Mouse (Mus musculus) heart, postnatal 0 days (tissue): ENCODE measurements at regions not wholly inside any gene's neighbourhood (a gene's known extent, or its start where the extent isn't known, plus 50 kb on each side); places are given as distances from the start of the nearest gene placed in this dataset.

ENCODE experiments used
- ATAC-seq: fragments of 200-750 bp; cut with Nextera tagmentation; 2 replicates; pipeline ENCODE4 v1.8.0; 2017; ENCODE audit warnings: low read depth, moderate number of reproducible peaks, moderate library complexity; ENCODE audit not compliant: insufficient read depth
- DNase-seq: peaks from one replicate; pipeline ENCODE4 v3.0.0-alpha.2; 2016; ENCODE audit warnings: low spot score
- H3K27ac ChIP-seq: fragments of 300-500 bp; sonication (generic); 2 replicates; pipeline ENCODE4 v1.5.1; 2014; ENCODE audit warnings: low read depth, mild to moderate bottlenecking
- H3K27me3 ChIP-seq: fragments of 300-500 bp; sonication (generic); 2 replicates; pipeline ENCODE4 v1.6.1; 2014; ENCODE audit warnings: low read length, mixed read lengths; ENCODE audit not compliant: control insufficient read depth, insufficient read depth
- H3K36me3 ChIP-seq: fragments of 300-500 bp; sonication (generic); replicated peaks from 2 replicates; pipeline ENCODE4 v1.6.1; 2014; ENCODE audit warnings: low read length, mixed read lengths; ENCODE audit not compliant: control insufficient read depth, insufficient read depth
- H3K4me1 ChIP-seq: fragments of 300-500 bp; sonication (generic); 2 replicates; pipeline ENCODE4 v1.6.1; 2014; ENCODE audit warnings: antibody characterized with exemption; ENCODE audit not compliant: control insufficient read depth, insufficient read depth
- H3K4me2 ChIP-seq: fragments of 300-500 bp; sonication (generic); 2 replicates; pipeline ENCODE4 v1.6.1; 2014; ENCODE audit warnings: low read depth, mild to moderate bottlenecking, low read length, moderate library complexity
- H3K4me3 ChIP-seq: fragments of 300-500 bp; sonication (generic); 2 replicates; pipeline ENCODE4 v1.5.1; 2014; ENCODE audit warnings: low read depth, low read length
- H3K9ac ChIP-seq: fragments of 300-500 bp; sonication (generic); replicated peaks from 2 replicates; pipeline ENCODE4 v1.6.1; 2014; ENCODE audit warnings: low read depth, low read length, mixed read lengths
- H3K9me3 ChIP-seq: fragments of 300-500 bp; sonication (generic); replicated peaks from 2 replicates; pipeline ENCODE4 v1.6.1; 2016; ENCODE audit warnings: low read length; ENCODE audit not compliant: control insufficient read depth
- CTCF ChIP-seq: IDR thresholded peaks from 2 replicates; pipeline ENCODE4 v1.5.1; 2016; ENCODE audit warnings: antibody characterized with exemption, control low read depth, low read depth
- EP300 ChIP-seq: IDR thresholded peaks from 2 replicates; pipeline ENCODE4 v1.6.1; 2016; ENCODE audit warnings: antibody characterized with exemption, low read depth
- WGBS: fragments of 180-500 bp; shearing (Covaris S2); extraction: QIAGEN DNeasy Blood & Tissue Kit; methylation state at CpG from one replicate; pipeline ENCODE4 v1.1.7; 2014; 5-methylcytosine and 5-hydroxymethylcytosine counted together

- Histone ChIP-seq H3K4me3 (no peak overlapping the region), H3K9me3 (no peaks in the 10 kb centered on the region), H3K9ac (no peak overlapping the region), H3K27ac (no peak overlapping the region), H3K36me3 (no peaks in the 10 kb centered on the region), H3K4me2 (no peak overlapping the region), H3K27me3 (no peaks in the 10 kb centered on the region), H3K4me1 (no peaks in the 10 kb centered on the region)
- DNase-seq = no peak
- ATAC-seq = no peak
- no peak for TF ChIP-seq CTCF
- no peak for TF ChIP-seq EP300
Observed at GRCm38 (mm10) chr3:53981585-53981984, 118.0 kb upstream of the Ufm1 start.

- Histone ChIP-seq H3K27me3 (no peaks in the 10 kb centered on the region), H3K27ac (no peak overlapping the region), H3K9me3 (no peaks in the 10 kb centered on the region), H3K9ac (no peak overlapping the region), H3K36me3 (no peaks in the 10 kb centered on the region), H3K4me3 (no peak overlapping the region), H3K4me2 (no peak overlapping the region), H3K4me1 (no peaks in the 10 kb centered on the region)
- ATAC-seq = no peak
- 74% methylated on average over 5 of the region's 5 CpGs for WGBS
- TF ChIP-seq CTCF = no peak
- no peak for TF ChIP-seq EP300
- DNase-seq = no peak
Observed at GRCm38 (mm10) chr3:53977379-53978080, 113.9 kb upstream of the Ufm1 start.

- ATAC-seq (no peak), DNase-seq (no peak)
- Histone ChIP-seq H3K36me3 (no peaks in the 10 kb centered on the region), H3K4me1 (no peaks in the 10 kb centered on the region), H3K27me3 (no peaks in the 10 kb centered on the region), H3K9ac (no peak overlapping the region), H3K4me3 (no peak overlapping the region), H3K27ac (no peak overlapping the region), H3K4me2 (no peak overlapping the region), H3K9me3 (no peaks in the 10 kb centered on the region)
- TF ChIP-seq EP300 (no peak), CTCF (no peak)
- 37% methylated on average over 10 of the region's 10 CpGs for WGBS
Observed at GRCm38 (mm10) chr3:53974905-53975551, 111.4 kb upstream of the Ufm1 start.

GRCm38 (mm10) chr3:53969000-53969641, 105.5 kb upstream of the Ufm1 start:
- ATAC-seq (no peak), DNase-seq (no peak)
- TF ChIP-seq CTCF (no peak), EP300 (no peak)
- no peaks in the 10 kb centered on the region for H3K27me3 ChIP-seq
- H3K27ac ChIP-seq = no peak overlapping the region
- no peak overlapping the region for H3K4me3 ChIP-seq
- 60% methylated on average over 5 of the region's 5 CpGs for WGBS
- no peaks in the 10 kb centered on the region for H3K9me3 ChIP-seq
- no peaks in the 10 kb centered on the region for H3K36me3 ChIP-seq
- H3K9ac ChIP-seq = no peak overlapping the region
- no peaks in the 10 kb centered on the region for H3K4me1 ChIP-seq
- H3K4me2 ChIP-seq = no peak overlapping the region

- Histone ChIP-seq H3K9ac (no peak overlapping the region), H3K27ac (no peak overlapping the region), H3K36me3 (no peaks in the 10 kb centered on the region), H3K27me3 (no peaks in the 10 kb centered on the region), H3K9me3 (no peaks in the 10 kb centered on the region), H3K4me1 (no peaks in the 10 kb centered on the region), H3K4me2 (no peak overlapping the region), H3K4me3 (no peak overlapping the region)
- ATAC-seq = no peak
- WGBS = 54% methylated on average over 5 of the region's 5 CpGs
- DNase-seq = no peak
- TF ChIP-seq EP300 (no peak), CTCF (no peak)
Observed at GRCm38 (mm10) chr3:53965142-53965541, 101.5 kb upstream of the Ufm1 start.
